Mouse (Mus musculus): ENCODE data around the gene Slc9c1.

GRCm38 (mm10) chr16:45653934-45654332 is 118.8 kb downstream of the Slc9c1 start, which contains the start of gene BC016579:
- no peak for TF ChIP-seq CTCF (IDR thresholded peaks at IDR 0.05; ENCODE audit: insufficient read depth, low read length)
- no peak for TF ChIP-seq POLR2A (IDR thresholded peaks at IDR 0.05; ENCODE audit: borderline replicate concordance, extremely low read depth, low read depth, low read length)
